Mouse (Mus musculus) testis, adult 2 months (tissue): Measurements from ENCODE around the gene Cog3.

ENCODE experiments used
- CTCF ChIP-seq: fragments of 200-500 bp; IDR thresholded peaks from 2 replicates; pipeline ENCODE4 v1.5.1; 2012; ENCODE audit warnings: low read depth, mild to moderate bottlenecking, inconsistent platforms, low read length, moderate library complexity; ENCODE audit not compliant: control insufficient read depth, insufficient read depth, insufficient replicate concordance
- POLR2A ChIP-seq: fragments of 200-500 bp; IDR thresholded peaks from 2 replicates; pipeline ENCODE4 v1.6.1; 2012; ENCODE audit warnings: low read depth, mild to moderate bottlenecking, inconsistent platforms, low read length, moderate library complexity; ENCODE audit not compliant: control insufficient read depth

GRCm38 (mm10) chr14:75756971-75757370 is 2.7 kb upstream of the Cog3 start:
- TF ChIP-seq POLR2A = no peak
- TF ChIP-seq CTCF = no peak
